Mouse (Mus musculus) liver, adult 2 months (tissue): ENCODE measurements around the gene Cdh23. TPM values are rescaled to one million over a fixed set of nuclear protein-coding genes. Genes with fewer than 3 reads are reported as not detected.

Experiments used
- DNase-seq: peaks from one replicate; pipeline ENCODE4 v3.0.0-alpha.2; 2011; ENCODE audit warnings: low read depth, low spot score; ENCODE audit errors: extremely low read depth
- H3K27ac ChIP-seq: fragments of 200-500 bp; replicated peaks from 2 replicates; pipeline ENCODE4 v1.5.1; 2012; ENCODE audit warnings: low read depth, mild to moderate bottlenecking, control low read depth, inconsistent platforms, low read length; ENCODE audit not compliant: insufficient read depth
- H3K27me3 ChIP-seq: fragments of 200-500 bp; 2 replicates; pipeline ENCODE4 v1.6.1; 2012; ENCODE audit warnings: mild to moderate bottlenecking, moderate library complexity, low read length, inconsistent platforms; ENCODE audit not compliant: control insufficient read depth, insufficient read depth
- H3K36me3 ChIP-seq: fragments of 200-500 bp; 2 replicates; pipeline ENCODE4 v1.6.1; 2012; ENCODE audit warnings: low read length, inconsistent platforms; ENCODE audit not compliant: control insufficient read depth, insufficient read depth
- H3K4me1 ChIP-seq: fragments of 200-500 bp; 2 replicates; pipeline ENCODE4 v1.6.1; 2011; ENCODE audit warnings: low read length; ENCODE audit not compliant: control insufficient read depth, insufficient read depth
- H3K4me3 ChIP-seq: fragments of 200-500 bp; 2 replicates; pipeline ENCODE4 v1.5.1; 2011; ENCODE audit warnings: low read depth, mild to moderate bottlenecking, control low read depth, low read length, moderate library complexity; ENCODE audit not compliant: insufficient read depth
- H3K79me2 ChIP-seq: fragments of 200-500 bp; 2 replicates; pipeline ENCODE4 v1.6.1; 2012; ENCODE audit warnings: inconsistent platforms, mild to moderate bottlenecking, low read length, moderate library complexity; ENCODE audit not compliant: control insufficient read depth, insufficient read depth
- H3K9ac ChIP-seq: fragments of 200-500 bp; 2 replicates; pipeline ENCODE4 v1.6.1; 2012; ENCODE audit warnings: low read depth, mild to moderate bottlenecking, control low read depth, inconsistent platforms, low read length
- CTCF ChIP-seq: fragments of 200-500 bp; IDR thresholded peaks from 2 replicates; pipeline ENCODE4 v1.5.1; 2011; ENCODE audit warnings: low read depth, low read length, control low read depth
- POLR2A ChIP-seq: fragments of 200-500 bp; IDR thresholded peaks from 2 replicates; pipeline ENCODE4 v1.6.1; 2011; ENCODE audit warnings: low read length, control low read depth; ENCODE audit not compliant: insufficient read depth; ENCODE audit errors: extremely low read depth
- WGBS: fragments of 180-500 bp; shearing (Covaris S2); methylation state at CpG from one replicate; pipeline ENCODE4 v1.1.7; 2018; 5-methylcytosine and 5-hydroxymethylcytosine counted together
- polyA plus RNA-seq: library from polyadenylated mRNA; depleted of rRNA; stranded (reverse); fragments of >200 nt; gene quantifications from 2 replicates; pipeline ENCODE4 v1.2.3, GENCODE M21; 2012
- total RNA-seq: library from RNA; depleted of rRNA; stranded (reverse); fragments of >200 nt; gene quantifications from 2 replicates; pipeline ENCODE4 v1.2.3, GENCODE M21; 2014

Cdh23 gene
- total and polyA plus RNA-seq, 2 experiments = not detected

GRCm38 (mm10) chr10:60349056-60349455, 347.2 kb downstream of the Cdh23 start:
- Histone ChIP-seq H3K79me2 (no peaks in the 10 kb centered on the region), H3K4me3 (no peak overlapping the region; the same call in none of the 2 replicates), H3K36me3 (no peaks in the 10 kb centered on the region), H3K27ac (no peak overlapping the region; the same call in 1 of the 2 replicates), H3K4me1 (peaks cover 6% of the 10 kb centered on the region), H3K27me3 (no peaks in the 10 kb centered on the region), H3K9ac (peak overlapping the region; percentile 22; the same call in 1 of the 2 replicates)
- WGBS = 62% methylated on average over 6 of the region's 6 CpGs
- peak; percentile 18 for DNase-seq
- TF ChIP-seq CTCF (no peak), POLR2A (no peak)

DNA sequence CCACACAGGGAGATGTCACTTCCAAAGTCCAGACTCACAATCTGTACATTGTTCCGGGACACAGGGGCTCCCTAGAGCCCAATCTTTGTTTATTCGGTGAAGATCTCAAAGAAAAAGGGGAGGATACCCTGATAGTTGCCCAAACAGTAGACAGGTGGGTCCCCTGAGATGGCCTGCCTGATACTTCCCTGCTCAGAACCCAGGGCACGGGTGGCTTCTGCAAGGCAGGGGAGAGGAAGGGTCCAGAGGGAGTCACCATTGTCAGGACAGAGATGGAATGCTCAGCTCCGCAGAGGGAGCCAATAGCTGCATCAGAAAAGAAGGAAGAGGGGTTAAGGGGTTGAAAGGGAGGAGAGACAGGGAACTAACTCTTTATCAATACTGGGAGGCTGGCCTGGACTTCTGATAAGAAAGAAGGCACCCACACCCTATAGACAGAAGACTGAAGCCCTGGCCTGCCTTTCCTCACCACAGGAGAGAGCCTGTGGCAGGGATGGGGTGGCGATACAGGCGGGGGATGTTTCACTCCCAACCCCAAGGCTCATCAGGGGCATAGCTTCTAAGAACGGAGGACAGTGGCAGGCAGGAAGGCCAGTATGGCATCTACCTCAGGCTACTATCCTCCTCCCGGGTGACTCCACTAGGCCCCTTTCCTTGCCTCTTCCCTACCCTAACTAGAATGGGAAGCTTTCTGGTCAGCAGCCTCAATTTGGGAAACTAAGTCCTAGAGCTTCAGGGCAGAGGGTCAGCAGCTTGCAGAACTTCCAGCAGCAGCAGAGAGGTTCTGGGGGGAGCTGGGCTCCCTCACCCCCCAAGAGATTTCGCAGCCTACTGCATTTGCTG, 348.3 kb downstream of the Cdh23 start:
- Histone ChIP-seq H3K27ac (peak overlapping the region; percentile 45), H3K9ac (peak overlapping the region; percentile 78), H3K27me3 (no peaks in the 10 kb centered on the region), H3K4me3 (peak overlapping the region; percentile 66), H3K4me1 (peaks cover 6% of the 10 kb centered on the region), H3K36me3 (no peaks in the 10 kb centered on the region), H3K79me2 (no peaks in the 10 kb centered on the region)
- 66% methylated on average over 9 of the region's 9 CpGs for WGBS
- DNase-seq = no peak
- TF ChIP-seq CTCF = no peak
- TF ChIP-seq POLR2A = no peak

GRCm38 (mm10) chr10:60346701-60347405, 349.4 kb downstream of the Cdh23 start, which contains the start of gene Vsir:
TSS of gene Vsir (plus strand) at chr10:60346851.
- WGBS = under 1% methylated on average over 37 of the region's 37 CpGs
- Histone ChIP-seq H3K27me3 (no peaks in the 10 kb centered on the region), H3K4me3 (peak within 1 kb of the TSS; percentile 66), H3K4me1 (peaks cover 6% of the 10 kb centered on the region), H3K36me3 (no peaks in the 10 kb centered on the region), H3K9ac (peak within 1 kb of the TSS; percentile 78), H3K79me2 (no peaks in the 10 kb centered on the region), H3K27ac (peak within 1 kb of the TSS; percentile 45)
- peak; percentile 27 for DNase-seq
- peak; percentile 47 for TF ChIP-seq POLR2A
- TF ChIP-seq CTCF = peak; percentile 80

GRCm38 (mm10) chr10:60346056-60346455, 350.2 kb downstream of the Cdh23 start:
- Histone ChIP-seq H3K4me3 (no peak overlapping the region), H3K79me2 (no peaks in the 10 kb centered on the region), H3K27ac (no peak overlapping the region), H3K27me3 (no peaks in the 10 kb centered on the region), H3K36me3 (no peaks in the 10 kb centered on the region), H3K4me1 (peaks cover under 1% of the 10 kb centered on the region), H3K9ac (no peak overlapping the region)
- TF ChIP-seq CTCF (no peak), POLR2A (no peak)
- no peak for DNase-seq
- 87% methylated on average over 4 of the region's 4 CpGs for WGBS

DNA sequence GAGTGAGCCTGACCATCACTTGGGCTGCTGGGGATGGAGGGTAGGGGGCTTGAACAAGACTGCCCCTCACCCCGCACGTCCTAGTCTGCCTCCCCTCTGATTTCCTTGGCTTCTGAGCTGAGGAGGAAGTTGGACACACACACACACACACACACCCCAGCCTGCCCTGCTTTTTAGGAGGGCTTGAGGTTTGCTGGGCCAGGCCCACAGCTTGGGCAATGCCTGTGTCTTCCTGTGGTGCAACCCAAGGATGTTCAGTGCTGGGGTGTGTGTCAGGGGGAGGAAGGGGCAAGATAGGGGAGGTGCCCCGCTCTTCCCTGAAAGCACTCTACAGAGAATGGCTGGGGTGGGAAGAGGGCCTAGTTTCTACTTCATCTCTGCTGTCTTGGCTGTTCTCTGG, 352.2 kb downstream of the Cdh23 start:
- no peaks in the 10 kb centered on the region for H3K4me1 ChIP-seq
- no peaks in the 10 kb centered on the region for H3K27me3 ChIP-seq
- no peak overlapping the region for H3K27ac ChIP-seq
- no peaks in the 10 kb centered on the region for H3K79me2 ChIP-seq
- H3K4me3 ChIP-seq = no peak overlapping the region
- TF ChIP-seq CTCF = no peak
- no peak for TF ChIP-seq POLR2A
- H3K9ac ChIP-seq = no peak overlapping the region
- no peak for DNase-seq
- WGBS = 79% methylated on average over 3 of the region's 3 CpGs
- H3K36me3 ChIP-seq = no peaks in the 10 kb centered on the region

DNA sequence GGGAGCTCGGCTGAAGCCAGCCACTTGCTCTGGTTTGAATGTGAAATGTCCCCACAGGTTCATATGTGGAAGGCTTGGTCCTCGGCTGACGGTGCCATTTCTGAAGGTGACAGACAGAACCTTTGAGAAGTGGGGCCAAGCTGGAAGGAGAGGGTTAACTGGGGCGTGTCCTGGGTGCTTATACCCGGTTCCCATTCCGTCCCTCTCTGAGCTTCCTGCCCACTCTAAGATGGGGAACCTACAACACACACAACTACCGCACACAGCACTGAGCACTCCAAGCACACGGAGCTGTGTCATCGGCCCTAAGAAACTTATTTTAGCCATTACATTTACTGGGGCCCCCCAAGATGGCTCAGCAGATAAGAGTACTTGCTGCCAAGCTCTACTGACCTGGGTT, 354.8 kb downstream of the Cdh23 start:
- Histone ChIP-seq H3K27ac (no peak overlapping the region), H3K79me2 (no peaks in the 10 kb centered on the region), H3K4me1 (no peaks in the 10 kb centered on the region), H3K36me3 (no peaks in the 10 kb centered on the region), H3K9ac (no peak overlapping the region), H3K27me3 (no peaks in the 10 kb centered on the region), H3K4me3 (no peak overlapping the region)
- WGBS = 68% methylated on average over 9 of the region's 9 CpGs
- no peak for DNase-seq
- no peak for TF ChIP-seq POLR2A
- no peak for TF ChIP-seq CTCF
